Mouse (Mus musculus): Measurements from ENCODE around the gene Pdzd3.
"Not testable (repeated sequence)": the region's sequence is repeated elsewhere in the genome, so short reads cannot be mapped to it uniquely, and the experiment has no call there.

The Pdzd3 gene

GRCm38 (mm10) chr9:44251314-44251713 is at the start of gene Pdzd3:
Gene Pdzd3 (minus strand): TSS chr9:44251471.
- no peak for DNase-seq (ENCODE audit: low spot score)

GRCm38 (mm10) chr9:44300001-44300400 is 48.7 kb upstream of the Pdzd3 start:
- DNase-seq (ENCODE audit: low spot score) = not testable (repeated sequence)

- no peak for DNase-seq (ENCODE audit: low spot score)
Measured at GRCm38 (mm10) chr9:44292490-44292889, 41.2 kb upstream of the Pdzd3 start.

GRCm38 (mm10) chr9:44288959-44289291 is 37.7 kb upstream of the Pdzd3 start:
- DNase-seq (ENCODE audit: low spot score) = no peak

- peak; percentile 58 for DNase-seq (ENCODE audit: low spot score)
Measured at GRCm38 (mm10) chr9:44288076-44288958, 37.0 kb upstream of the Pdzd3 start, which contains the start of gene Abcg4. Gene Abcg4 (minus strand): TSS chr9:44288615.

GRCm38 (mm10) chr9:44287401-44288075 is 36.3 kb upstream of the Pdzd3 start:
- peak; percentile 63 for DNase-seq (ENCODE audit: low spot score)

- DNase-seq (ENCODE audit: low spot score) = no peak
Measured at GRCm38 (mm10) chr9:44287003-44287400, 35.7 kb upstream of the Pdzd3 start.

- no peak for DNase-seq (ENCODE audit: low spot score)
Measured at GRCm38 (mm10) chr9:44286256-44286850, 35.1 kb upstream of the Pdzd3 start.

- no peak for DNase-seq (ENCODE audit: low spot score)
Measured at GRCm38 (mm10) chr9:44283183-44283582, 31.9 kb upstream of the Pdzd3 start.

GRCm38 (mm10) chr9:44269973-44270372 is 18.7 kb upstream of the Pdzd3 start:
- no peak for DNase-seq (ENCODE audit: low spot score)

- no peak for DNase-seq (ENCODE audit: low spot score)
Measured at GRCm38 (mm10) chr9:44269077-44269476, 17.8 kb upstream of the Pdzd3 start.

- DNase-seq (ENCODE audit: low spot score) = no peak
Measured at GRCm38 (mm10) chr9:44268432-44268831, 17.2 kb upstream of the Pdzd3 start, which contains the start of gene Nlrx1. Gene Nlrx1 (minus strand): TSS chr9:44268599.

GRCm38 (mm10) chr9:44268027-44268360 is 16.7 kb upstream of the Pdzd3 start:
- peak; percentile 97 for DNase-seq (ENCODE audit: low spot score)

- DNase-seq (ENCODE audit: low spot score) = no peak
Measured at GRCm38 (mm10) chr9:44267319-44268026, 16.2 kb upstream of the Pdzd3 start.

GRCm38 (mm10) chr9:44266478-44267226 is 15.4 kb upstream of the Pdzd3 start:
- no peak for DNase-seq (ENCODE audit: low spot score)

GRCm38 (mm10) chr9:44261388-44261787 is 10.1 kb upstream of the Pdzd3 start:
- DNase-seq (ENCODE audit: low spot score) = no peak

GRCm38 (mm10) chr9:44259014-44259413 is 7.7 kb upstream of the Pdzd3 start:
- DNase-seq (ENCODE audit: low spot score) = no peak

- peak; percentile 61 for DNase-seq (ENCODE audit: low spot score)
Measured at GRCm38 (mm10) chr9:44256213-44256612, 4.9 kb upstream of the Pdzd3 start.

GRCm38 (mm10) chr9:44255136-44255521 is 3.9 kb upstream of the Pdzd3 start:
- DNase-seq (ENCODE audit: low spot score) = no peak

GRCm38 (mm10) chr9:44254508-44255135 is 3.4 kb upstream of the Pdzd3 start:
- DNase-seq (ENCODE audit: low spot score) = no peak

- DNase-seq (ENCODE audit: low spot score) = no peak
Measured at GRCm38 (mm10) chr9:44253441-44253840, 2.2 kb upstream of the Pdzd3 start.
